Mouse (Mus musculus) neural tube, embryonic 11.5 days (tissue): ENCODE results near the gene Tmem88b. TPM values are rescaled to one million over a fixed set of nuclear protein-coding genes. Genes with fewer than 3 reads are reported as not detected.

Source experiments
- ATAC-seq: fragments of 200-750 bp; cut with Nextera tagmentation; 2 replicates; pipeline ENCODE4 v1.8.0; 2017; ENCODE audit warnings: moderate number of reproducible peaks, mild to moderate bottlenecking, moderate TSS enrichment, moderate library complexity; ENCODE audit not compliant: insufficient read depth, low FRiP score, low TSS enrichment
- DNase-seq: peaks from one replicate; pipeline ENCODE4 v3.0.0-alpha.2; 2015; ENCODE audit warnings: low spot score
- H3K27ac ChIP-seq: fragments of 300-500 bp; sonication (generic); 2 replicates; pipeline ENCODE4 v1.5.1; 2014; ENCODE audit warnings: low read depth, mild to moderate bottlenecking, low read length
- H3K27me3 ChIP-seq: fragments of 300-500 bp; sonication (generic); 2 replicates; pipeline ENCODE4 v1.6.1; 2014; ENCODE audit warnings: mild to moderate bottlenecking, low read length, mixed read lengths; ENCODE audit not compliant: control insufficient read depth, insufficient read depth
- H3K36me3 ChIP-seq: fragments of 300-500 bp; sonication (generic); 2 replicates; pipeline ENCODE4 v1.6.1; 2014; ENCODE audit warnings: mild to moderate bottlenecking, low read length, moderate library complexity, mixed read lengths; ENCODE audit not compliant: control insufficient read depth, insufficient read depth
- H3K4me1 ChIP-seq: fragments of 300-500 bp; sonication (generic); 2 replicates; pipeline ENCODE4 v1.6.1; 2014; ENCODE audit warnings: low read length, mixed read lengths; ENCODE audit not compliant: control insufficient read depth, insufficient read depth
- H3K4me2 ChIP-seq: fragments of 300-500 bp; sonication (generic); 2 replicates; pipeline ENCODE4 v1.6.1; 2014; ENCODE audit warnings: low read depth, mild to moderate bottlenecking, moderate library complexity
- H3K4me3 ChIP-seq: fragments of 300-500 bp; sonication (generic); 2 replicates; pipeline ENCODE4 v1.5.1; 2014; ENCODE audit warnings: low read depth, low read length
- H3K9ac ChIP-seq: fragments of 300-500 bp; sonication (generic); 2 replicates; pipeline ENCODE4 v1.6.1; 2014; ENCODE audit warnings: mild to moderate bottlenecking, low read length
- H3K9me3 ChIP-seq: fragments of 300-500 bp; sonication (generic); 2 replicates; pipeline ENCODE4 v1.6.1; 2016; ENCODE audit warnings: low read length; ENCODE audit not compliant: control insufficient read depth
- WGBS: fragments of 180-500 bp; shearing (Covaris S2); extraction: QIAGEN DNeasy Blood & Tissue Kit; methylation state at CpG from one replicate; pipeline ENCODE4 v1.1.7; 2014; 5-methylcytosine and 5-hydroxymethylcytosine counted together
- polyA plus RNA-seq: library from polyadenylated mRNA; unstranded; fragments of >200 nt; fragmentation: Nextera tagmentation; extraction: Ambion mirVana; gene quantifications from 2 replicates; pipeline ENCODE4 v1.2.1, GENCODE M21; 2014

Tmem88b gene
- polyA plus RNA-seq, 1 experiment from 2014 or later, result 0.33 TPM

DNA sequence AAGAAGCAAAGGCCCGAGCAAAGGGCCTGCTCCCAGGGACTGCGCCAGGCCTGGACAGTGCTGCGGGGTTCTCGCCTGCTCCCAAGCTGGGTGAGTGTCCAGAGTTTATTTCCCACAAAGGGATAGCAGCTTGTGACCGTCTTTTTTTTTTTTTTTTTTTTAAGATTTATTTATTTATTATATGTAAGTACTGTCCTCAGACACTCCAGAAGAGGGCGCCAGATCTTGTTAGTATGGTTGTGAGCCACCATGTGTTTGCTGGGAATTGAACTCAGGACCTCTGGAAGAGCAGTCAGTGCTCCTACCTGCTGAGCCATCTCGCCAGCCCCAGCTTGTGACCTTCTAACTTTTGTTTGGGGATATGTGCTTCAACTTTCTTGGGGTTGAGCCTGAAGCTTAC is 35.4 kb upstream of the Tmem88b start:
- H3K9me3 ChIP-seq, result no peaks in the 10 kb centered on the region
- H3K9ac ChIP-seq, result no peak overlapping the region
- WGBS, result 86% methylated on average over 7 of the region's 7 CpGs
- H3K4me1 ChIP-seq, result no peaks in the 10 kb centered on the region
- no peak overlapping the region for H3K27ac ChIP-seq
- no peaks in the 10 kb centered on the region for H3K27me3 ChIP-seq
- H3K4me2 ChIP-seq, result no peak overlapping the region
- H3K36me3 ChIP-seq, result peaks cover 46% of the 10 kb centered on the region
- ATAC-seq, result no peak
- DNase-seq, result no peak
- H3K4me3 ChIP-seq, result no peak overlapping the region

- Histone ChIP-seq H3K27ac (no peak overlapping the region), H3K9me3 (no peaks in the 10 kb centered on the region), H3K4me1 (peaks cover 10% of the 10 kb centered on the region), H3K27me3 (no peaks in the 10 kb centered on the region), H3K4me2 (no peak overlapping the region), H3K4me3 (no peak overlapping the region), H3K9ac (no peak overlapping the region), H3K36me3 (peaks cover 41% of the 10 kb centered on the region)
- no peak for DNase-seq
- WGBS, result 86% methylated on average over 4 of the region's 4 CpGs
- ATAC-seq, result no peak
Observed at GRCm38 (mm10) chr4:155817533-155817932, 31.9 kb upstream of the Tmem88b start.

GRCm38 (mm10) chr4:155812665-155813181 is 27.0 kb upstream of the Tmem88b start:
- H3K9ac ChIP-seq, result peak overlapping the region; percentile 100
- under 1% methylated on average over 49 of the region's 49 CpGs for WGBS
- H3K4me1 ChIP-seq, result peaks cover 15% of the 10 kb centered on the region
- H3K4me3 ChIP-seq, result peak overlapping the region; percentile 87
- peak overlapping the region; percentile 84 for H3K4me2 ChIP-seq
- H3K27ac ChIP-seq, result peak overlapping the region; percentile 85
- peaks cover 19% of the 10 kb centered on the region for H3K36me3 ChIP-seq
- no peaks in the 10 kb centered on the region for H3K27me3 ChIP-seq
- DNase-seq (peak; percentile 59), ATAC-seq (peak; percentile 41)
- no peaks in the 10 kb centered on the region for H3K9me3 ChIP-seq

GRCm38 (mm10) chr4:155811929-155812664 is 26.4 kb upstream of the Tmem88b start, which contains the start of gene Ccnl2:
Gene Ccnl2 (plus strand): TSS chr4:155812489.
- no peaks in the 10 kb centered on the region for H3K27me3 ChIP-seq
- H3K4me2 ChIP-seq, result peak within 1 kb of the TSS; percentile 84
- under 1% methylated on average over 46 of the region's 60 CpGs for WGBS
- H3K9ac ChIP-seq, result peak within 1 kb of the TSS; percentile 100
- H3K4me3 ChIP-seq, result peak within 1 kb of the TSS; percentile 87
- H3K9me3 ChIP-seq, result no peaks in the 10 kb centered on the region
- peak; percentile 99 for ATAC-seq
- peaks cover 15% of the 10 kb centered on the region for H3K4me1 ChIP-seq
- H3K36me3 ChIP-seq, result peaks cover 20% of the 10 kb centered on the region
- peak within 1 kb of the TSS; percentile 86 for H3K27ac ChIP-seq
- DNase-seq, result peak; percentile 98

DNA sequence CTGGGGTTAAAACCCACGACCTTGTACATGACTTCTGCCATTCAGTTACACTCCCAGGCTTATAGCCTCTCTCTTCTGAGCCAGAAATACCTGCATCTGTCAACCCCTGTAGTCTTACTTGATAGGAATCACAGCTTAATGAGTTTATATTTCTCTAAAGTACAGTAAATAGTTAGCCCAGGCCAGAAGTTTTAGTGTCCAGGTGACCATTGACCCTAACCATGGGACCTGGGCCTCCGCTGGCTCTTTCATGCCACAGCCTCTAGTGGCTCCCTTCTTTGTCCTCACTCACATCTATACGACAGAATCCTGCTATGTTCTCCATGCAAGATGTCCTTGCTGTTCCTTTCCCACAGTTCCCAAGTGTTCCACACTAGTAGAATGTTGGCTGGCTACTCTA is 22.2 kb upstream of the Tmem88b start:
- WGBS, result 87% methylated on average over 3 of the region's 3 CpGs
- Histone ChIP-seq H3K36me3 (peaks cover 9% of the 10 kb centered on the region), H3K9ac (no peak overlapping the region), H3K27ac (no peak overlapping the region), H3K27me3 (no peaks in the 10 kb centered on the region), H3K4me2 (no peak overlapping the region), H3K4me1 (peaks cover 15% of the 10 kb centered on the region), H3K4me3 (no peak overlapping the region), H3K9me3 (no peaks in the 10 kb centered on the region)
- DNase-seq, result no peak
- no peak for ATAC-seq

DNA sequence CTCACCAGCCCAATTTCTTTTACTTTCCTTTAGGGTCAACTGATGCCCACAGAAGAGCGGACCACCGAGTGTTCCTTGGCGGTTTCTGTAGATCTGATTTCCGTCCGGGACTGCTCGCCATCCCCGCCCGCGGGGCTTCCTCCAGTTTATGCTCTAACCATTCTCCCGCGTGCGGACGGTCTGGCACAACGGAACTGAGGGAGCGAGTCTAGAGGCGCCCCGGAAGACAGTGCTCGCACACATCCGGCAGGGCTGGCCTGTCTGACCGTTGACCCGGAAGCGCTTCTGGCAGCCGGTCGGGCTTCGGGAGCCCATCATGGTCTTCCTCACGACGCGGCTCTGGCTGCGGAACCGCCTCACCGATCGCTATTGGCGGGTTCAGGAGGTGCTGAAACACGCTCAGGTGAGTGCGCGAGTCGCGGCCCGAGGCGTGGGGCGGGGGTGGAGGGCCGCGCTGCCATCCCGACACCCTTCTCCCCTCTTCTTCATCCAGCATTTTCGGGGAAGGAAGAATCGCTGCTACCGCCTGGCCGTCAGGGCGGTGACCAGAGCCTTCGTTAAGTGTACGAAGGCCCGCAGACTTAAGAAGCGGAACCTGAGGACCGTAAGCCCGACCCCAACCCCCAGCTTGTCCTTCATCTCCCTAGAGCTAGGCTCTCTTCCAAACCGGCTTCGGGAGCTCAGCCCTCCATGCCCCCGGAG is 17.8 kb upstream of the Tmem88b start:
- Histone ChIP-seq H3K36me3 (peaks cover 7% of the 10 kb centered on the region), H3K27ac (no peak overlapping the region), H3K4me1 (peaks cover 11% of the 10 kb centered on the region; the same call in 1 of the 2 replicates), H3K4me3 (peak overlapping the region; percentile 89), H3K9ac (peak overlapping the region; percentile 78), H3K27me3 (no peaks in the 10 kb centered on the region), H3K9me3 (no peaks in the 10 kb centered on the region), H3K4me2 (peak overlapping the region; percentile 76)
- WGBS, result under 1% methylated on average over 58 of the region's 58 CpGs
- DNase-seq (peak; percentile 97), ATAC-seq (peak; percentile 99)

DNA sequence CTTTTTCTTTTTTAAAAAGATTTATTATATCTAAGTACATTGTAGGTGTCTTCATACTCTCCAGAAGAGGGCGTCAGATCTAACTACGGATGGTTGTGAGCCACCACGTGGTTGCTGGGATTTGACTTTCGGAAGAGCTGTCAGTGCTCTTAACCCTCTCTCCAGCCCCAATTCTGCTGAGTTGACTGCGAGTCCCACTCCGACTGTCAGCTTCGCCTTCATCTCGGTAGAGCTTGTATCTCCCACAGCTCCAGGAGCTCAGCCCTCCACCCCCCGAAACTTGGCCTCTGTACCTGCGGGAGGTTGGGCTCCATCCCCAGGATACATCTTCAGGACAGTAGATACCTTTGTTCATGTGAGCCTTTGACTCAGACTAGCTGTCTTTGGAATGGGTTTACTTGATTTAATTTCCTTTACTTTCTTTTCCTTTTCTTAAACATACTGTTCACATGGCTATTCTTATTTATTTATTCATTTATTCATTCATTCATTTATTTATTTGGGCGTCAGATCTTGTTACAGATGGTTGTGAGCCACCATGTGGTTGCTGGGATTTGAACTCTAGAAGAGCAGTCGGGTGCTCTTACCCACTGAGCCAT is 17.2 kb upstream of the Tmem88b start, which contains the start of gene Mrpl20:
Mrpl20 (plus strand) TSS at position 138 of the 599 bp plus-strand sequence.
- DNase-seq, result no peak
- peaks cover 11% of the 10 kb centered on the region; the same call in 1 of the 2 replicates for H3K4me1 ChIP-seq
- no peaks in the 10 kb centered on the region for H3K27me3 ChIP-seq
- WGBS, result 15% methylated on average over 12 of the region's 12 CpGs
- peak within 1 kb of the TSS; percentile 76 for H3K4me2 ChIP-seq
- no peak for ATAC-seq
- peak within 1 kb of the TSS; percentile 78 for H3K9ac ChIP-seq
- no peak within 1 kb of the TSS for H3K27ac ChIP-seq
- H3K36me3 ChIP-seq, result peaks cover 4% of the 10 kb centered on the region
- no peaks in the 10 kb centered on the region for H3K9me3 ChIP-seq
- peak within 1 kb of the TSS; percentile 89 for H3K4me3 ChIP-seq

DNA sequence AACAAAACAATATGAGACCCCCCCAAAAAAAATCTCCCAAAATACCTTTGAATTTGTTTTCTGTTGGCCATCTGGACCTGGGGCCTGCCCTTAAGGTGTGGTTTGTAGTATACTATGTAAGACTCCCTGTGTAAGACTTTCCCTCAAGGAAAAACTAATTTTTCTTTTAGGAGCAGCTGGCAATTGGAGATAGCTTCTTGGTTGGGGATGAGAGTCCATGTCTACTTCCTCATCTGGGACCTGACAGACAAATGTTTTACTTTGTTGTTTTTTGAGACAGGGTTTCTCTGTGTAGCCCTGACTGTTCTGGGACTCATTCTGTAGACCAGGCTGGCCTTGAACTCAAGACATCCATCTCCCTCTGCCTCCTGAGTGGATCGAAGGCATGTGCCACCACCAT is 16.4 kb upstream of the Tmem88b start:
- Histone ChIP-seq H3K36me3 (no peaks in the 10 kb centered on the region; the same call in none of the 2 replicates), H3K4me1 (peaks cover 11% of the 10 kb centered on the region; the same call in 1 of the 2 replicates), H3K9ac (no peak overlapping the region), H3K27me3 (no peaks in the 10 kb centered on the region), H3K27ac (no peak overlapping the region), H3K4me3 (no peak overlapping the region), H3K4me2 (no peak overlapping the region), H3K9me3 (no peaks in the 10 kb centered on the region)
- ATAC-seq, result no peak
- 100% methylated on average over 1 of the region's 1 CpGs for WGBS
- DNase-seq, result no peak
